Mouse (Mus musculus): ENCODE results near the gene Fabp2. TPM values are rescaled to one million over a fixed set of nuclear protein-coding genes. Genes with fewer than 3 reads are reported as not detected.

Fabp2 gene
- polyA plus RNA-seq, 1 experiment, result not detected

DNA sequence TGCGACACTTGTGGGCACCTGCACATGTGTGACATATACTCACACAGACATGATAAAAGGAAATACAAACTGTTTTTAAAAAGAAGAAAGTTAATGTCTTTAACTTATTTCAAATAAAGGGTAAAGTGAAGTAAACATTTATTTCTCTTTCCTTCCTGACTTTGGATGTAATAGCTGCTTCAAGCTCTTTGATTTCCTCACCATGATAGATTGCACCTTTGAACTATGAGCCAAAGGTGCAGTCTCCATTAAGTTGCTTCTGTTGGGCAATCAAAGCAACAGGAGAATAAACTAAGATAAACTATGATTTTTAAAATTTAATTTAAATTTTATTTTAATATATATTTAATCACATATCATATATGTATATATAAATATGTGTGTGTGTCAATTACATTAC lies 26.6 kb upstream of the Fabp2 start:
- 100% methylated on average over 1 of the region's 1 CpGs for whole genome bisulfite sequencing
- no peaks in the 10 kb centered on the region for H3K4me1 ChIP-seq (ENCODE audit: control insufficient read depth, insufficient read depth, insufficient read length)
- no peaks in the 10 kb centered on the region for H3K27me3 ChIP-seq (ENCODE audit: control insufficient read depth, insufficient read depth, low read length)
- H3K4me3 ChIP-seq (ENCODE audit: extremely low read depth, insufficient read depth, insufficient read length), result no peak overlapping the region
- H3K27ac ChIP-seq (ENCODE audit: insufficient read depth, low read length), result no peak overlapping the region
- DNase-seq (ENCODE audit: low read depth in 1 of 2, low spot score in 2 of 2), result no peak
- H3K36me3 ChIP-seq (ENCODE audit: control insufficient read depth, insufficient read depth, low read length), result no peaks in the 10 kb centered on the region
- no peak for TF ChIP-seq POLR2A (IDR thresholded peaks at IDR 0.05; ENCODE audit: low read depth, low read length)
- no peak for TF ChIP-seq CTCF (IDR thresholded peaks at IDR 0.05; ENCODE audit: extremely low read depth, insufficient read depth, insufficient read length, insufficient replicate concordance)

DNA sequence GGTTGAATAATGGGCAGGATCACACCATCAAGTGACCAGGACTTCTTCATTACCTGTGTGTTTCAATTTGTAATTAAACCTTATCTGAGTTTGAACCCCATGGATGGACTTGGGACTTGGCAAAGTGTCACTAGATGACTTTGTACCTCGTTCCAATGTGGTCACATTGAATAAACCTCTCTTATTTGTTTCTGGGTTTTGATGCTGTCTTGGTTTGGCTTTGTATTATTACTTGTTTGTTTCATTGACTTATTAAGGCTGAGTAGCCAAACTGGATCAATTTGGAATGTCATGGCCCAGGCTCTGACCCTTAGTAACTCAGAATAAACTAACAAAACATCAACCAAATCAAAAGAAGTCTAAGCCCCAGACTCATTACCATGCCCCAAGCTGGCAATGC lies 23.3 kb upstream of the Fabp2 start:
- Histone ChIP-seq H3K4me1 (ENCODE audit: control insufficient read depth, insufficient read depth, insufficient read length) (no peaks in the 10 kb centered on the region), H3K27ac (ENCODE audit: insufficient read depth, low read length) (no peak overlapping the region), H3K36me3 (ENCODE audit: control insufficient read depth, insufficient read depth, low read length) (no peaks in the 10 kb centered on the region), H3K4me3 (ENCODE audit: extremely low read depth, insufficient read depth, insufficient read length) (no peak overlapping the region), H3K27me3 (ENCODE audit: control insufficient read depth, insufficient read depth, low read length) (no peaks in the 10 kb centered on the region)
- no peak for DNase-seq (ENCODE audit: low read depth in 1 of 2, low spot score in 2 of 2)
- TF ChIP-seq POLR2A (IDR thresholded peaks at IDR 0.05; ENCODE audit: low read depth, low read length), result no peak
- no peak for TF ChIP-seq CTCF (IDR thresholded peaks at IDR 0.05; ENCODE audit: extremely low read depth, insufficient read depth, insufficient read length, insufficient replicate concordance)
- WGBS, result 81% methylated on average over 1 of the region's 1 CpGs

DNA sequence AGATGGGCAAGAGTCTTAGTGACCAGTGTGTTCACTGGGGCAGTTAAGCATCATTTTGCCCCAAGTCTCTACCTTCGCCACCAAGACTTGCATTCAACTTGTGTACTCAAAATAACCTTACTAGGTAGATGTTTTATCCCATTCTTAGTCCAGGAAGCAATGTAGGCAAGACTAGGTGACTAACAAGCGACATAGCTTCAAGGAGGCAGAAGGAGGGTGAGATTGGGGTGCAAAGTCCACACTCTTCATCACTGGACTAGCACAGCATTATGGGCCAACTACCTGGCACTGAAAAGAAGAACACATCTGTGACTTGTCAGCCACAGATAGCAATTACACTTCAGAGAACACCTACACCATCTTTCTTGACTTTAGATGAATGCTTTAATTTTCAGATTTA lies 18.0 kb upstream of the Fabp2 start:
- Histone ChIP-seq H3K27ac (ENCODE audit: insufficient read depth, low read length) (no peak overlapping the region), H3K4me1 (ENCODE audit: control insufficient read depth, insufficient read depth, insufficient read length) (no peaks in the 10 kb centered on the region), H3K27me3 (ENCODE audit: control insufficient read depth, insufficient read depth, low read length) (no peaks in the 10 kb centered on the region), H3K4me3 (ENCODE audit: extremely low read depth, insufficient read depth, insufficient read length) (no peak overlapping the region), H3K36me3 (ENCODE audit: control insufficient read depth, insufficient read depth, low read length) (no peaks in the 10 kb centered on the region)
- no peak for DNase-seq (ENCODE audit: low read depth in 1 of 2, low spot score in 2 of 2)
- TF ChIP-seq CTCF (IDR thresholded peaks at IDR 0.05; ENCODE audit: extremely low read depth, insufficient read depth, insufficient read length, insufficient replicate concordance), result no peak
- TF ChIP-seq POLR2A (IDR thresholded peaks at IDR 0.05; ENCODE audit: low read depth, low read length), result no peak
- 84% methylated on average over 2 of the region's 2 CpGs for WGBS

DNA sequence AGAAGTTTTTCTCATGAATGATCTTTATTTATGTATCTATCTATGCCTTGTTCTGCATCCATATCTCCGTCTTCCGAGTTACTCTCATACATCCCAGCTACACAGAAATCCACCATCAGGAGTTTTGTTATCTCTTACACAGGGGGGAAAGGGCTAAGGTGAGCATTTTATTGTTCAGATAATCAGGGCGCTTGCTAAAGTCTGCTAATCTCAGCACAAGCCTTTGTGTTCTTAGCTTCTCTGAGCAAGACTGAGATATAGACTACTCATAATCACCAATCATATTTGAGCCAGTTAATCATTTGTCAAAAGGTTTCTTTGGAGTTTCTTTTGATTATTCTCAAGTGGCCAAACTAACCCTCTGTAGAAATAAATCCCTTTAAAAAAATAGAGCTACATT lies 17.3 kb upstream of the Fabp2 start:
- no peak for DNase-seq (ENCODE audit: low read depth in 1 of 2, low spot score in 2 of 2)
- no peak overlapping the region for H3K27ac ChIP-seq (ENCODE audit: insufficient read depth, low read length)
- 96% methylated on average over 3 of the region's 3 CpGs for WGBS
- H3K4me1 ChIP-seq (ENCODE audit: control insufficient read depth, insufficient read depth, insufficient read length), result no peaks in the 10 kb centered on the region
- TF ChIP-seq POLR2A (IDR thresholded peaks at IDR 0.05; ENCODE audit: low read depth, low read length), result no peak
- no peak for TF ChIP-seq CTCF (IDR thresholded peaks at IDR 0.05; ENCODE audit: extremely low read depth, insufficient read depth, insufficient read length, insufficient replicate concordance)
- H3K4me3 ChIP-seq (ENCODE audit: extremely low read depth, insufficient read depth, insufficient read length), result no peak overlapping the region
- H3K36me3 ChIP-seq (ENCODE audit: control insufficient read depth, insufficient read depth, low read length), result no peaks in the 10 kb centered on the region
- H3K27me3 ChIP-seq (ENCODE audit: control insufficient read depth, insufficient read depth, low read length), result no peaks in the 10 kb centered on the region

DNA sequence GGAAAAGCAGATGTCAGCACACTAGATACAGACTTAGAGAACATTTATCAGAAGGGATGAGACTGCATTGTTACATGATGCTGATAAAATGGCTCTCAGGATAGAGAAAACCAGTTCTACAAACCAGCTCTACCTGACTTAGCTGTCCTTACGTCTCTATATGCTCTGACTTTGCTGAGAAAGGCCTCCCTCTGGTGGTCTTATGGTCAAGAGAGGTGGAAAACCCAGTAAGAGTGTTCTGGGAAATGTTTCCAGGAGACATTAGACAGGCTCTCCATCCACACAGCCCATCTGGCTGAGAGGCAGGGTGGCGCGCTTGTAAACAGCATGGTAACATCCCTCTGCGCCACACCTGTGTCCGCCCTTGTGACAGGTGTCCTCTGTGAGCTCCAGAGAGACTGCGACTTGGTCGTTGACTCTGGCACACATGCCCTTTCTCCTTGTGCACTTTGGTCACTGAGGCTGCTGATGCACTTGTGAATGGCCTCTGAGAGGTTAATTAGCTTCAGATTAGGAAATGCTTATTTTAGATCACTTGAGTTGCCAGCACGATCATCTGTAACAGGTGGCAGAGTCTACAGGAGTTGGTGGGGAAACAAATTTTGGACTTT lies 16.1 kb upstream of the Fabp2 start:
- H3K27ac ChIP-seq (ENCODE audit: insufficient read depth, low read length), result no peak overlapping the region
- 90% methylated on average over 8 of the region's 8 CpGs for WGBS
- H3K4me3 ChIP-seq (ENCODE audit: extremely low read depth, insufficient read depth, insufficient read length), result no peak overlapping the region
- H3K27me3 ChIP-seq (ENCODE audit: control insufficient read depth, insufficient read depth, low read length), result no peaks in the 10 kb centered on the region
- H3K4me1 ChIP-seq (ENCODE audit: control insufficient read depth, insufficient read depth, insufficient read length), result no peaks in the 10 kb centered on the region
- no peak for TF ChIP-seq POLR2A (IDR thresholded peaks at IDR 0.05; ENCODE audit: low read depth, low read length)
- TF ChIP-seq CTCF (IDR thresholded peaks at IDR 0.05; ENCODE audit: extremely low read depth, insufficient read depth, insufficient read length, insufficient replicate concordance), result no peak
- DNase-seq (ENCODE audit: low read depth in 1 of 2, low spot score in 2 of 2), result no peak
- H3K36me3 ChIP-seq (ENCODE audit: control insufficient read depth, insufficient read depth, low read length), result no peaks in the 10 kb centered on the region

DNA sequence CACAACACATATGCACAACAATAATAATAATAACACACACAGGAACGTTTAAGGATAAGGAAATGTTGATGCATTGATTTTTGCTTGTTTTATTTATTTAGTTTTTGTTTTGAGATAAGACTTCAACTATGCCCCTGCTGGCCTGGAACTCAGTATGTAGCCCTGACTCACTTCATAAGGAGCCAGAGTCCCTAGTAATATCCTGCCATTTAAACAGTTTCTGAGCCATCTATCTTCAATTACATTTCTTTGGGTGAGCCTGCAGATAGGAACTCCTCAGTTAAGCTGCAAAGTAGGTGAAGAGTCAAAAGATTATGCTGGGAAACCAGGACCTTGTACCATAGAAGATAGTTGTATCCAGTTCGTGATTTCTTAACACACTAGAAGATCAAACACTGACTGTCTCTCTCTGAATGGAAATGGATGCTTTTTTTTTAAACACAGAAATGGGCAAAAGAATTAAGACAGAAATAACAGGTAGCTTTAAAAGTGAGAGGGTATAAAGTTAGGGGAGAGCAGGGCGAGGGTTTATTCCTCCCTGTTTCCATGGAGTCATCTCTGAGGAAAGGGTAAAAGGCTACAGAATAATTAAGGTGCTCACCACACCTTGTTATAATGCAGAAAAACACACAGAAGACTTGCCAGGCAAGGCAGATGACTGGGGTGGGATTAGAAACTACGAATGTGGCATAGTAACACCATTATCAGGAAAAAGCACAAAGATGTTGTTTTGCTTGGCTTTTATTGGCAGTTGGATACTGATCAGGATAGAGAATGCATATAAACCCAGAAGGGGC lies 7.2 kb upstream of the Fabp2 start:
- Histone ChIP-seq H3K4me3 (ENCODE audit: extremely low read depth, insufficient read depth, insufficient read length) (no peak overlapping the region), H3K27me3 (ENCODE audit: control insufficient read depth, insufficient read depth, low read length) (no peaks in the 10 kb centered on the region), H3K27ac (ENCODE audit: insufficient read depth, low read length) (no peak overlapping the region), H3K4me1 (ENCODE audit: control insufficient read depth, insufficient read depth, insufficient read length) (no peaks in the 10 kb centered on the region), H3K36me3 (ENCODE audit: control insufficient read depth, insufficient read depth, low read length) (no peaks in the 10 kb centered on the region)
- DNase-seq (ENCODE audit: low read depth in 1 of 2, low spot score in 2 of 2), result no peak
- no peak for TF ChIP-seq CTCF (IDR thresholded peaks at IDR 0.05; ENCODE audit: extremely low read depth, insufficient read depth, insufficient read length, insufficient replicate concordance)
- TF ChIP-seq POLR2A (IDR thresholded peaks at IDR 0.05; ENCODE audit: low read depth, low read length), result no peak
- WGBS, result 83% methylated on average over 4 of the region's 4 CpGs

DNA sequence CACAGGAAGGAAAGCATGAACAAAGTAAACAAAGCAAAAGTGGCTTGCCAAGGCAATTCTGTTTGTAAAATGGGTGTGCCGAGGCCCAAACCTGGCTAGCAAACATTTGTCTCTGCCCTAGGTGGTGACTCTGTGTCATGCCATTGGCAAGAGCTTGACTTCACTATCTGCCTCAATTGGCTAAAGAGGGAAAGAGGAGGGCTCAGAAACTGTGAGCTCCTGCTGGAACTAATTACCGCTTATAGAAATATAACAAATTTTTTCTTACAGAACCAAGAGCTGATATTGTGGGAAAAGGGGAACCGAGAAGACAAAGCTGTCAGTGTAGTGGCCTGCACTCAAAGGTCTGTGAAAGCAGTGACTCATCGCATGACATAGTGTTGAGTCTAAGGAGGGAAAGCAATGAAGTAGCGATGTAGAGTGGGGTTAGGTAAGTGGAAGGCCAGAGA lies 6.5 kb upstream of the Fabp2 start:
- no peaks in the 10 kb centered on the region for H3K4me1 ChIP-seq (ENCODE audit: control insufficient read depth, insufficient read depth, insufficient read length)
- no peak for DNase-seq (ENCODE audit: low read depth in 1 of 2, low spot score in 2 of 2)
- H3K36me3 ChIP-seq (ENCODE audit: control insufficient read depth, insufficient read depth, low read length), result no peaks in the 10 kb centered on the region
- no peak overlapping the region for H3K27ac ChIP-seq (ENCODE audit: insufficient read depth, low read length)
- H3K4me3 ChIP-seq (ENCODE audit: extremely low read depth, insufficient read depth, insufficient read length), result no peak overlapping the region
- 62% methylated on average over 5 of the region's 5 CpGs for WGBS
- TF ChIP-seq POLR2A (IDR thresholded peaks at IDR 0.05; ENCODE audit: low read depth, low read length) (no peak), CTCF (IDR thresholded peaks at IDR 0.05; ENCODE audit: extremely low read depth, insufficient read depth, insufficient read length, insufficient replicate concordance) (no peak)
- no peaks in the 10 kb centered on the region for H3K27me3 ChIP-seq (ENCODE audit: control insufficient read depth, insufficient read depth, low read length)

All from spleen, adult 2 months (tissue).